Mouse (Mus musculus) spleen, postnatal 4 days (tissue): ENCODE data around the gene Fam135a.
A peak's percentile ranks its signal among the peaks of the same experiment; 100 is the strongest.
"Not testable (repeated sequence)": the region's sequence is repeated elsewhere in the genome, so short reads cannot be mapped to it uniquely, and the experiment has no call there.

Experiments
- DNase-seq, 2 experiments: peaks; one replicate each; pipeline ENCODE4 v3.0.0; 2022; ENCODE audit warnings: low spot score in 2 of 2

Fam135a gene

DNA sequence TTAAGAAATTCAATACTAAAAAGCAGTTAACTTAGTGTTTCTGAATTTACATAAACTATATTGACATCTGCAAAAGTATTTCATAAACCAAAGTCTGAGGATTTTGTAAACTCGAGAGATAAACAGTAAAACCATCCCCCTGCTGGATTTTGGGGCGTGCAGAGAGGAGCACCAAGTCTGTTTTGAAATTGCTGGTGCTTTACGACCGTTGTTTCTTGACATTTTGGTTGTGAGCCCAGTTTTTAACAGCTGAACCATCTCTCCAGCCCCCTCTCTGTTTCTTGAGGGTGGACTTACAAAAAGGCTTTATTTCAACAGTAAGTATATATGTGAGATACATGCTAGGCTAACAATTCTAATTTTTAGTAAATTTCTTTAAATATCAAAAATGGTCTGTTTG, 33.4 kb downstream of the Fam135a start:
- no peak for DNase-seq

DNA sequence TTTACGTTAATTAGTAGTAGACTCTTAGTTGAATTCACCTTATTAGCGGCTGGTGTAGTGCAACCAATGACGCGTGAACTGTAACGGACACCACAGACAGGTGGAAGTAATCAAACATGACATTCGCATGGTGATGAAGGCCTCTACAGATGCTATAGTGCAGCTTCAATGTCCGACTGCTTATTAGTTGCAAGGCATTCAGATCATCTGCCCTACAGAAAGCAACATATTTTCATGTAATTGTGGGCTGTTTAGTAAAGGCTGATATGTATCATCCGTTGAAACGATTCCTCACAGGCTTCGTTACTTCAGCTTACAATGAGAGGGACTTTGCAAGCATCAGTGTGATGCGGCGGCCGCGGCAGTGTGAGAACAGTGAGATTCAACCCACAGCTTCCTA, 44.4 kb downstream of the Fam135a start:
- no peak for DNase-seq

DNA sequence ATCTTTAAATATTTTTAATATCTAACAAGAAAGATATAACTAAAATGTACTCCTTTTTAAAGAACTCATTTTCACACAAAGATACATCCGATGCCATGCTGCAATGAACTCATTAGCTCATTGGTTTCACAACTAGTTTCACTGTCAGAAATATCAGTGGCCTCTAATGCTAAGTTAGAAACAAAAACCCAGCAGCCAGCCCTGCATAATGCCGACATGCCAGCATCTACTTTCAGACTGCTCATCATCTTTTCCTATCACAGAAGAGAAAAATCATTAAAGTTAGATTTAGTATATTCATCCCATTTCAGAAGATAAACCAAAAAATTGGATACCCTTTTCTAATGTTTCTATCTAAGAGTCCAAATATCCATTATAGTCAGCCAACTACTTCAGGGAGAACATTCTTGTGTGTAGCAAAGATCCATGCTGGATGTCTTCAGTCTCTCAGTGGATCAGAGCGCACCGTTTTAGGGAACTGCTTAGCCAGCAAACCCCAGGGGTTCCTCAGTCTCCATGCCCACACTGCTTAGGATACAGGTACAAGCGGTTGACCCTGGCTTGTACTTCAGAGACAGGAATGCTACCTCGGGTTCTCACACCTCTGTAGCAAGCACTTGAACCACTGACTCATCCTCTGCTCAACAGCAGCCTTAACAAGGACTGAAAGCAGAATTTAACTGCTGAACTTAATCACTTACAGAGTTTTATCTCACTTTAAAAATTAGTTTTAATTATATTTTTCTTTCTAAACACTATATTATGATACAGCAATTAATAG, 53.2 kb downstream of the Fam135a start:
- DNase-seq = no peak

DNA sequence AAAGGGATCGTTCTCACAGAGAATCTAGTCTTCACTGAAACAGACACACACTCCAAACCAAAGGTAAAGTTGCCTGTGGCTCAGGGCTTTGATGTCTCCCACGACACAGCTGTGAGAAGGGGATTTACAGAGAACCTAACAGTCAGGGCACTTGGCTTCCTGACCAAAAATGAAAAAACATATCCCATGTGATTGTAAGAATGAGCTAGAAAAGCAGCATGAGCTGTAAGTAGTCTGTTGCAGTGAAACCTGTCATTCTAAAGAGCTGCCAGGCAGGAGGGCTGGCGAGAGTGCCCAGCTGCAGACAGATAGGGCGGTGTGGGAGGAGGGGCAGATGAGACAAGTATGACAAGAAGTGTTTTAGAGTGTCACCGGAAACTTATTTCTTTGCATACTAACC, 54.5 kb downstream of the Fam135a start:
- no peak for DNase-seq

DNA sequence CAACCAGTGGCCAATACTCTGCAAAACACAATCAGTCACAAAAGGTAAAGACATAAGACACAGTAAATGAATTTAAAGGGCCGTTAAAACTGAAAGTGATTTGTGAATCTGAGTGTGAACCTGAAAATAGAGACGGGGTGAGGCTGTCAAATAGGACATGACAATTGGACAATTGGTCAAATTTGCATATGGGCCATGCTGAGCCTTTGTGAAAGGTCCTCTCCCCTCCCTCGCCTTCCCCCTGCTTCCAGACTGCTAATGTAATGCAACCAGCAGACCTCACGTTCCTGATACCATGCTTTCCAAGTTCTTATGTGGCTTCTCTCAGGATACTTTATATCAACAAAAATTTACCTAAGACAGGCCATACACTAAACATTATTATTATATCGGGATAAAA, 57.1 kb downstream of the Fam135a start:
- no peak for DNase-seq

DNA sequence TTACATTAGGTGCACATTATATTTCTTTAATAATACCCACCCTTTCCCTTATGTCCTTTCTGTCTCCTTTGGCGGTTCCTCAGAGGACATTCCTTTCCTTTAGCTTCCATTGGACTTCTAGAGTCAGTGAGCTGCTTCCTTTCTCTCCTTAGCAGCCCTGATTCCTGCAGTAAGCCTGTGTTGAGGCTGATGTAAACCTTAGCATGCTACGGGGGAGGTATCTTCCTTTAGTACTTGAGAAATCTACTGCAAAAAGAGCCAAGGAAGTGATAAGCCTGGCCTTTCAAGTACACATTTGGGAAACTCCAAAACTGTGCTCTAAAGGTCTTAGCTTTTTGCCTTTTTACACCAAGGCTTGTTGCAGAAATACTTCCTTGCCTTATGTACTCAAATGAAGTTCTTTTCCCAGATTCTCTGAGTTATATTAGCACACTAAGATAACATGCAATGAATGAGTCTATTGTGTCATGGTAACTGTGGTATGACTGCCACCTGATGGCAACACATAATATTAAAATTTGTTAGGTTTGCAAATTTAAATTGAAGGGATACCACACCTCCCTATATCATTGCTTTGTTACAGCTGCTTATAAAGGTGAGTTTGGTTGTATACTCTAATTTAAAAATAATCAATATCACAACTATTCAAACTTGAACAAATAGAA, 66.2 kb downstream of the Fam135a start:
- no peak for DNase-seq

DNA sequence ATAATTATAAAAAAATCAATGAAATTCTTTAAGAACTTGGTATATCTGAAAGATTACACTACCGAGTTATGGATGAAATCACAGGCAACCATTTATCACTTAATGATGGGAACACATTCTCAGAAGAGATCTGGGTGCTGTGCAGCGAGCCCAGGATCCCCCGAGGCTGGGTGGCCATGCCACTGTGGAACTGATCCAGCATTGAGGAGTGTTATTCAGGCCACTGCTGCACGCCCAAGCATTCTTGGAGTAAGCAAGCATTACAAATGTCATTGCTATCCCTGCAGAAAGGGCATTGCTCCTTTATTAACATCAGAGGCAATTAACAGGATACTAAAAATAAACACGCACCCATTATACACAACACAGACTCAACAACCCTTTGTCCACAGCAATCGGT, 89.3 kb downstream of the Fam135a start:
- peak in 1 of 2 experiments; percentile 43 for DNase-seq

DNA sequence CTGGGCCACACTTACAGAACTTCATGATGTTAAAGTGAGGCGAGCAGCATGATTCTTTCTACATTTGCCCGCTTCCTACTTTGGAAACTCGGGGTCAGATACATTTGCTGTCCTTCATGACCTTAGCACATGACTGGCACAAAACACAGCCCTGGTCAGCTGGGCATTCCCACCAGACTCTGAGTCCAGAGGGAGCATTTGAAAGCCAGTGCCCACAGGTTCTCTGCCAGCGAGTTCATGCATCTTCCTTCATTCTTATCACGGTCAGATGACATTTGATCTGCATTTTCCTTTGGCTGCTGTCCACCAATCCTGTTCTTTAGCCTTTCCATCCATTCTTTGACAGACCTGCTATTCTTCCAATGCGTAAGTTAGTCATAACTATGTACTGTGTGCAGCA, 90.1 kb downstream of the Fam135a start:
- peak in 1 of 2 experiments; percentile 33 for DNase-seq

DNA sequence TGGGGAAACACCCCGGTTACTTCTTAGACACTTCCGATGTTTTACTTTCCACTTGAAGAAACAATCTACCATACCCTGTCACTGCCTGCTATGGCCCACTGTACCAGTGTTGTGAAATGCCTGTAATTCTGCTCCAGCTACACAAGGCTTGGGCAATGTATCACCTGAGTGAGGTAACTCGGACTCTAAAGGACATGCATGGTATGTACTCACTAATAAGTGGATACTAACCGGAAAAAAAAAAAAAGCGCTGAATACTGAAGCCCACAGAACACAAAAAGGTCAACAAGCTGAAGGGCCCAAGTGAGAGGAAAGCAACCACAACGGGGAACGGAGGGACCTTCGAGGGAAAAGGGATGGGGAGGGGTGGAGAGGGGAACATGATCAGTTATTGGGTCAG, 92.5 kb downstream of the Fam135a start:
- DNase-seq = no peak

DNA sequence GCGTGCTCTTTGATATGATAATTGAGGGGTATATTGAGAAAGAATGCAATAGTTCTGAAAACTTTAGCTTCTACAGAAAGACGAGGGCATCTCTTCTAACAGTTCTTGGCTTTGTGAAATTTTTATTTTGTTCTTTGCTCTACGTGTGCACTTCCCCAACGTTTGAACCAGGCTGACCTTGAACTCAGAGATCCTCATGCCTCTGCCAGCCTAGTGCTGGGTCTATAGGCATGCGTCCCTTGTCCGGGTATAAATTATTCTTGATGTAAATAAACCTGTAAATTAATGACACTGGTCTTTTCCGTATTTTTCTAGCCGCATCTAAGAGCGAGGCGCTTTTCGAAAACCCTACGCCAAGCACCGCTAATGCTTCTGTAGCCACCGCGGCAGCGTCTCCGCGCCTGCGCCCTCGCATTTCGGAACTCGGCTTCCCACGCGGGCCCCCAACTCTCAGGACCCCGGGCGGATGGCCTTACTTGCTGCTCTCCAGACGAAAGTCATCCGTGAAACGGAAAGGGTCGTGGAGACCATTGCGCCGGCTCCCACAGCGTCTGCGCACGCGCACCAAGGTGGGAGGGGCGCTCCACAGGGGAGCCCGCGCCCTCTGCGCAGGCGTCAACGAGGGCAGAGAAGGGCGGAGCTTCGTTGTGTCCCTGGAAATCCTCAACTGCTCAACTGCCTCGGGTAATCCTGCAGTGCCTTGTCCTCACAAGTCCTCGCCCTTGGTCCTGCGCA, 94.9 kb downstream of the Fam135a start, which contains the start of gene Sdhaf4:
Gene Sdhaf4, minus strand, starts transcription at position 587 of the 735 bp plus-strand sequence.
- DNase-seq = peak; percentile 89 to 96

DNA sequence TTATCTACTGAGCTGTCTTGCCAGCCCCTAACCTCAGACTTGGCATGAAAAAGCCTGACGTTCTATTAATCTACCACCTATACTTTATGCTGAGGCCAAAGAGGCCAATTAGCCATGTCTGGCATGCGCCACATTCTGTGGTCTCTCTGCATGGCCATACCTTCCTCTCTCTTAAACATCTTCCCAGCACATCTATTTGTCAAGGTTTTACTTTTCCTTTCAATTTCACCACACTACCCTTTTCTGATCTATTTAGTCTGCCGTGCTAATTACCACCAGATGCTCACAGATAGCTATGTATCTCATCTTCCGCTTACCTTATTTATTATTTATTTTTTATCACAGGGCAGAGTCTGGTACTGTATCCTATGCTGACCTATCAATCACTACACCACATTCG, 100.8 kb downstream of the Fam135a start:
- DNase-seq = no peak

DNA sequence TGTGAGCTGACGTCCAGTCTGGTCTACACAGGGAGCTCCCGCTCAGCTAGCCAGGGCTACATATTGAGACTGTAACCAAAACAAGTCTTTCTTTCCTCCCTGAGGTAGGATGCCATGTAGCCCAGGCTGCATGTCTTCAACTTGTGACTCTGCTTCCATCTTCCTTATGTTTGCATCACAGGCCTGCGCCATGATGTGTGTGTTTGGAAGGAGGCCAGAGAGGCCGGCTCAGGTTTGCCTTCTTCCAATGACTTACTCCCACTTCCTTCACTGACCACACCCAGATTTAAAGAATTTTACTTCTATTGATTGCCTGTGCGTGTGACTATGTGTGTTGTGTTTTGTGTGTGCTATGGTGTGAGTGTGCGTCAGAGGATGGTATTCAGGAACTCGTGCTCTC, 101.3 kb downstream of the Fam135a start:
- DNase-seq = peak in 1 of 2 experiments; percentile 50

DNA sequence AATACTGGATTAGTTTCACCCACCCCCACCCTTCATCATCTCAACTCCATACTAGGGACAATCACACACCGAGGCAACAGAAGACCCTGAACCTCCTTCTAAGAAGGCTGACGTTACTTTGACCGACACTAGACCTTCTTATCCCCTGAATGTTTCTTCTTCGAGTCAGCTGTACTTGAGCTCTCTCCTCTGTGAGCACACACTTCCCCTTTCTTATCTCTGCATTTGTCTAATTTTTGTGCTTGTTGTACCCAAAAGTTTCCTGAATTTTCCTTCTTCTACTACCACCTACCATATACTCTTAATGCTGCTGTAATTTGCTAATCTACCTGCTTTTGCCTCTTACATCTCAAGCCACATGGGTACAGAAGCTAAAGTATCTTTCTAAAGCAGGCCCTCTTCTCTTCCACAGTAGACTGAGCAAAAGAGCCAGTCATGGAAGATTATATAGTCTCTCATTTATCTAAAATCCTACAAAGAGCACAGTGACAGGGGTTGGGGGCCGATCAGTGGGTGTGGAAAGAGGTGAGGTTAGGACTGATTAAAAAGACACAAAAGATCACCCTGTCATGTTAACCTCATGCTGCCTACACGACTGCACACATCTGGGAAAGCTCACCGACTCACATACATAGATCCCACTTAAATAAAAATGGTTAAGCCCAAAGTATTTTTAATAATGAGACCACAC, 101.9 kb downstream of the Fam135a start:
- DNase-seq = peak in 1 of 2 experiments; percentile 22

DNA sequence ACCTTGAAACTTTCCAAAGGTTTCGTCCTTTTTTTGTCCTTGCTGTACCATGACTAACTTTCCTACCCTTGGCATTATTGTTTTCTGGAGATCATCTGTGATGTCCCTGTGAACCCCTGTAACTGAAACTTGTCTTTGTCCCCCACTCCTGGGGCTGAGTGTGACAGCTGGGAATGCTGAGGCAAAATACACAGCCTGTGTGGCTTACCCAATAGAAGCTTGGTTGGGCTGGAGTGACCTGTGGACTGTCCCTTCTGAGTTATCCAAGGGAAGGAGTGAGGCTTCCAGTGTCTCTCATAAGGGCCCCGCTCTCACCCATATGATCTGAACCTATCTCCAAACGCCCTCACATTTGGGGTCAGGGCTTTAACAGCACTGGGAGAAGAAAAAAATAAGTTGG, 102.6 kb downstream of the Fam135a start:
- peak in 1 of 2 experiments; percentile 58 for DNase-seq

DNA sequence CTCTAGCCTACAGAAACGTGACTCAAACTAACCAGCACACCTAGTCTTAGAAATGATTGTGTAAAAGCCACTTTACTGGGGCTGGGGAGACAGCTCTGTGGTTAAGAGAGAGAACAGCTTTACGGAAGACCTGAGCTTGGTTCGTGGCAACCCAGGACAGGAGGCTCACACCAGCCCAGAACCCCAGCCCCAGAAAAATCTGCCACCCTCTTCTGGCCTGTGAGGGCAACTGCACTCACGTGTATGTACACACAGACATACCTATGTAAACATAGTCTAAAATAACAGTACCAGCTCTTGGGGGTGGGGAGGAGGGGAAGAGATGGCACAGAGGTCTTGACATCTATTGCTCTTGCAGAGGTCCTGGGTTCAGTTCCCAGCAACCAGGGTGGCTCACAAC, 104.7 kb downstream of the Fam135a start:
- DNase-seq = peak in 1 of 2 experiments; percentile 28

DNA sequence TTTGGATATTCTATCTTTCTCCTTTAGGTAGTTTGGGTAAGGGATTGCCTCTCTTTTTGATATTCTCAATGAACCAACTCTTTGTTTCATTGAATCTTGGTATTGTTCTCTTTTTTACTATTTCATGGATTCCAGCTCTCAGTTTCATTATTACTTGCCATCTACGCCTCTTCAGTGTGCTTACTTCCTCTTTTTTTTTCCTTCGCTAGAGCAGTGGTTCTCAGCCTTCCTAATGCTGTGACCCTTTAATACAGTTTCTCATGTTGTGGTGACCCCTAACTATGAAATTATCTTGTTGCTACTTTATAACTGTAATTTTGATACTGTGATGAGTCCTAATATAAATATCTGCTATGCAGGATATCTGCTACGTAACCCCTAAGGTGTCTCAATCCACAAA, 117.0 kb downstream of the Fam135a start:
- no peak for DNase-seq

DNA sequence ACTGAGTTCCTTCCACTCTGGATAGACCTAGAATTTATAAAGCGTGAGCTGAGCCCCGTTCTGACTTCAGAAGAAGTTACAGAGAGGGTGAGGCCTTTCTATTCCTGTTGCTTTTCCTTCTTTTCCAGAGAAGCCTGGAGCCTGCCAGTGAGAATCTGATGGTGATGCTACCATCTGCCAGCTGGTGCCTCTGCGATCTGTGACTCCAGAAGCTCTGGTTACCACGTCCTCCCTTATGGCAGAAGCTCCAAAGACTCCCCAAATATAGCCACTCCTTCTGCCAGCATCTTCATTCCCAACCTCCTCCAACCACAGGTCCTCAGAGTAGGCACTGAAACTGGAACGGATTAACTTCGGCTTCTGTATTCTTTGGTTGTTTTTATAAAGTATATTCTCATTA, 121.9 kb downstream of the Fam135a start:
- no peak for DNase-seq

DNA sequence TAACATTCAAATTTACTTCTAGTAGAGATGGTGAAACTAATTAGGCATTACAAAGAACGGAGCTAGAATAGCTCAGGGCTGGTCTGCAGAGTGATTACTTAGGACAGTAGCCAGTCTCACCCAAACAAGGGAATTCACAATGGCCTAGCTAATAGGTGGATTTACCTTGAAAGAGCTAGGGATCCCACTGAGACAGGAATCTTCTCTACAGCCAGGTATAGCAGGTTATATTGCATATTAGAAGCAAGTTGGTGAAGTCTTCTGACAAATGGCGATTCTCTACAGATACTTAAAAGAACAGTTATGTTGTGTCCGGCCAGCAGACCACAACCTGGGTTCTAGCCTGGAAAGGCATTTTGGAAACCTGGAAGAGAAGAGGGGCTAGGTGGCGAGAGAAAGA, 129.0 kb downstream of the Fam135a start:
- not testable (repeated sequence) for DNase-seq

DNA sequence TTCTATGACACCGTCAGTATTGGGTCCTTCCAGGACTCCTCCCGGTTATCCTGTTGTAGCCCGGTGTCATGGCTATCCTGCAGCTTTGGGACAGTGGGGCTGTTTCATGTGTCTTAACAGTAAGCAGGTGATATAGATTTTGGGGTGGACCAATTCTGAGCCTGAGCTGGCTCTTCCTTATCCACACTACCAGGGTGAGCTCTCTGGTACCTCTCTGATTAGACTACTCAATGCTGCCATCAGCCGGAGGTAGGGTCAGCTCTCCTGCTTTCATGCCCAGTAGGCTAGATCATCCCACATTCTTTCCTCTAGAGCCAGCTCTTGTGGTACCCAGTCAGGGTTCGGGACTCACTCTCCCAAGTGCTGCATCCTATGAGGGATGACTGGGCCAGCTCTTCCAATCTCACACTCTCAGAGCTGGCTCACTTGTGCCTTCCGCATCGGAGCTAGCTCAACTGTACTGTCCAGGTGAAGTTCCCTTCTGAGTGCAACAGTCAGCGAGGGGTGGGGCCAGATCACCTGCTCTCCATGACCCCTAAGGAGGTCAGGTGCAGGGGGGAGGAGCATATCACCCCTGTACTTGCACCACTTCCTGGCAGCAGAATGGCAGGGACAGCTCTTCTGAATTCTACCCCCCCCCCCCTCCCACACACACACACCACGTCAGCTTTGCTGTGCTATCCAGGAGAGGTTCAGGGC, 132.0 kb downstream of the Fam135a start:
- no peak for DNase-seq

DNA sequence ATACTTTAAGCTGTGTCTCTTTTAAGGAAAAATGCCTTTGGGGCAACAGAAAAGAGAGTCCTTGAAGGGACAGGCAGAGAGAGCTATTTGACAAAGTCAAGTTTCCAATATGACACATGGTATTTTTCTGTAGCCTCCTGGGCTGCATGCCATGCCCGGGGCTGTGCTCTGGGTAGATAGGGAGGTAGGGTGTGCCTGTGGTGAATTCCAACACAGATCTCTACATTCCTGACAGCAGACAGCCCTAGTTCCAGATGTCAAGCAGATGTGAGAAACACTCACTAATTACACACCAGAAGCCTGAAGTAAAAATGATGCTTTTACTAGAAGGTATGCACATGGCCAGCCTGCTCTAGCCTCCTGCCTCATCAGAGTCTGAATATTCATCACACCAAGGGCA, 133.9 kb downstream of the Fam135a start:
- DNase-seq = peak; percentile 78 to 81
